Mouse (Mus musculus) heart, embryonic 15.5 days (tissue): ENCODE measurements at regions not wholly inside any gene's neighbourhood (a gene's known extent, or its start where the extent isn't known, plus 50 kb on each side); places are given as distances from the start of the nearest gene placed in this dataset.

Experiments
- ATAC-seq: fragments of 200-750 bp; cut with Nextera tagmentation; replicated peaks from 2 replicates; pipeline ENCODE4 v1.8.0; 2017; ENCODE audit warnings: low read depth, moderate TSS enrichment; ENCODE audit not compliant: insufficient number of reproducible peaks, insufficient read depth, low FRiP score
- H3K27ac ChIP-seq: fragments of 300-500 bp; sonication (generic); 2 replicates; pipeline ENCODE4 v1.5.1; 2015; ENCODE audit warnings: mild to moderate bottlenecking, inconsistent platforms
- H3K27me3 ChIP-seq: fragments of 300-500 bp; sonication (generic); 2 replicates; pipeline ENCODE4 v1.6.1; 2015; ENCODE audit warnings: inconsistent platforms
- H3K36me3 ChIP-seq: fragments of 300-500 bp; sonication (generic); 2 replicates; pipeline ENCODE4 v1.6.1; 2015; ENCODE audit warnings: mild to moderate bottlenecking, inconsistent platforms
- H3K4me1 ChIP-seq: fragments of 300-500 bp; sonication (generic); replicated peaks from 2 replicates; pipeline ENCODE4 v1.6.1; 2015; ENCODE audit warnings: inconsistent platforms
- H3K4me2 ChIP-seq: fragments of 300-500 bp; sonication (generic); 2 replicates; pipeline ENCODE4 v1.6.1; 2015; ENCODE audit warnings: inconsistent platforms, mild to moderate bottlenecking, moderate library complexity
- H3K4me3 ChIP-seq: fragments of 300-500 bp; sonication (generic); 2 replicates; pipeline ENCODE4 v1.5.1; 2015; ENCODE audit warnings: mild to moderate bottlenecking, inconsistent platforms
- H3K9ac ChIP-seq: fragments of 300-500 bp; sonication (generic); 2 replicates; pipeline ENCODE4 v1.6.1; 2015; ENCODE audit warnings: mild to moderate bottlenecking, inconsistent platforms
- H3K9me3 ChIP-seq: fragments of 300-500 bp; sonication (generic); replicated peaks from 2 replicates; pipeline ENCODE4 v1.6.1; 2016; ENCODE audit warnings: inconsistent platforms
- WGBS: fragments of 180-500 bp; shearing (Covaris S2); methylation state at CpG from one replicate; pipeline ENCODE4 v1.1.7; 2015; ENCODE audit warnings: mixed read lengths; 5-methylcytosine and 5-hydroxymethylcytosine counted together

GRCm38 (mm10) chr1:137750894-137751293 lies 424.6 kb downstream of the Ptprc start:
- Histone ChIP-seq H3K4me1 (peaks cover 10% of the 10 kb centered on the region), H3K27me3 (no peaks in the 10 kb centered on the region), H3K27ac (no peak overlapping the region), H3K4me2 (no peak overlapping the region), H3K36me3 (no peaks in the 10 kb centered on the region), H3K9me3 (no peaks in the 10 kb centered on the region), H3K9ac (no peak overlapping the region), H3K4me3 (no peak overlapping the region)
- no peak for ATAC-seq
- WGBS = 76% methylated on average over 5 of the region's 5 CpGs

- WGBS = 42% methylated on average over 2 of the region's 2 CpGs
- Histone ChIP-seq H3K4me1 (peaks cover 5% of the 10 kb centered on the region; the same call in 1 of the 2 replicates), H3K27ac (no peak overlapping the region), H3K9me3 (no peaks in the 10 kb centered on the region), H3K36me3 (no peaks in the 10 kb centered on the region), H3K4me3 (no peak overlapping the region), H3K4me2 (no peak overlapping the region), H3K27me3 (no peaks in the 10 kb centered on the region), H3K9ac (no peak overlapping the region)
- no peak for ATAC-seq
Observed at GRCm38 (mm10) chr1:137746129-137746528, 429.4 kb downstream of the Ptprc start.

GRCm38 (mm10) chr1:137738157-137738851 lies 437.2 kb downstream of the Ptprc start:
- ATAC-seq = no peak

GRCm38 (mm10) chr1:137703882-137704281 lies 471.6 kb downstream of the Ptprc start:
- Histone ChIP-seq H3K9ac (no peak overlapping the region), H3K27ac (no peak overlapping the region), H3K4me3 (no peak overlapping the region), H3K4me2 (no peak overlapping the region), H3K36me3 (no peaks in the 10 kb centered on the region), H3K9me3 (no peaks in the 10 kb centered on the region), H3K27me3 (no peaks in the 10 kb centered on the region), H3K4me1 (no peaks in the 10 kb centered on the region)
- ATAC-seq = no peak
- 84% methylated on average over 3 of the region's 3 CpGs for WGBS

More at GRCm38 (mm10) chr1:137738157-137738851, 437.2 kb downstream of the Ptprc start:
- H3K4me3 ChIP-seq = no peak overlapping the region
- no peak overlapping the region for H3K4me2 ChIP-seq
- no peaks in the 10 kb centered on the region for H3K36me3 ChIP-seq
- no peak overlapping the region for H3K9ac ChIP-seq
- no peaks in the 10 kb centered on the region for H3K9me3 ChIP-seq
- no peaks in the 10 kb centered on the region for H3K27me3 ChIP-seq
- no peak overlapping the region for H3K27ac ChIP-seq
- WGBS = 12% methylated on average over 1 of the region's 1 CpGs
- no peaks in the 10 kb centered on the region for H3K4me1 ChIP-seq

- ATAC-seq = no peak
- Histone ChIP-seq H3K4me3 (no peak overlapping the region), H3K9ac (no peak overlapping the region), H3K9me3 (no peaks in the 10 kb centered on the region), H3K27me3 (no peaks in the 10 kb centered on the region), H3K4me1 (peaks cover 4% of the 10 kb centered on the region; the same call in 1 of the 2 replicates), H3K36me3 (no peaks in the 10 kb centered on the region), H3K4me2 (no peak overlapping the region), H3K27ac (no peak overlapping the region)
- WGBS = 83% methylated on average over 4 of the region's 4 CpGs
Observed at GRCm38 (mm10) chr1:137698876-137699275, 476.6 kb downstream of the Ptprc start.

GRCm38 (mm10) chr1:137697289-137697688 lies 478.2 kb downstream of the Ptprc start:
- 72% methylated on average over 5 of the region's 5 CpGs for WGBS
- H3K9me3 ChIP-seq = no peaks in the 10 kb centered on the region
- H3K36me3 ChIP-seq = no peaks in the 10 kb centered on the region
- H3K4me1 ChIP-seq = peaks cover 4% of the 10 kb centered on the region; the same call in 1 of the 2 replicates
- ATAC-seq = no peak
- no peak overlapping the region for H3K27ac ChIP-seq
- H3K27me3 ChIP-seq = no peaks in the 10 kb centered on the region
- no peak overlapping the region for H3K9ac ChIP-seq
- H3K4me2 ChIP-seq = no peak overlapping the region
- H3K4me3 ChIP-seq = no peak overlapping the region

GRCm38 (mm10) chr1:137696796-137697195 lies 478.7 kb downstream of the Ptprc start:
- no peaks in the 10 kb centered on the region for H3K36me3 ChIP-seq
- H3K4me3 ChIP-seq = no peak overlapping the region
- no peak overlapping the region for H3K4me2 ChIP-seq
- no peaks in the 10 kb centered on the region for H3K9me3 ChIP-seq
- H3K27me3 ChIP-seq = no peaks in the 10 kb centered on the region
- H3K4me1 ChIP-seq = peaks cover 4% of the 10 kb centered on the region; the same call in 1 of the 2 replicates
- H3K27ac ChIP-seq = no peak overlapping the region
- H3K9ac ChIP-seq = no peak overlapping the region
- WGBS = 49% methylated on average over 3 of the region's 3 CpGs
- ATAC-seq = no peak

- Histone ChIP-seq H3K27me3 (no peaks in the 10 kb centered on the region), H3K9me3 (no peaks in the 10 kb centered on the region), H3K4me2 (no peak overlapping the region), H3K4me1 (peaks cover 4% of the 10 kb centered on the region; the same call in 1 of the 2 replicates), H3K4me3 (no peak overlapping the region), H3K9ac (no peak overlapping the region), H3K27ac (no peak overlapping the region), H3K36me3 (no peaks in the 10 kb centered on the region)
- no peak for ATAC-seq
- 83% methylated on average over 3 of the region's 3 CpGs for WGBS
Observed at GRCm38 (mm10) chr1:137695751-137696150, 479.8 kb downstream of the Ptprc start.

GRCm38 (mm10) chr1:137692525-137692924 lies 483.0 kb downstream of the Ptprc start:
- Histone ChIP-seq H3K9ac (no peak overlapping the region), H3K4me3 (no peak overlapping the region), H3K36me3 (no peaks in the 10 kb centered on the region), H3K9me3 (no peaks in the 10 kb centered on the region), H3K4me1 (peaks cover 4% of the 10 kb centered on the region; the same call in 1 of the 2 replicates), H3K4me2 (no peak overlapping the region), H3K27ac (no peak overlapping the region), H3K27me3 (no peaks in the 10 kb centered on the region)
- ATAC-seq = no peak
- 46% methylated on average over 2 of the region's 2 CpGs for WGBS

GRCm38 (mm10) chr1:137690860-137691595 lies 484.5 kb downstream of the Ptprc start:
- H3K9me3 ChIP-seq = no peaks in the 10 kb centered on the region
- ATAC-seq = no peak
- 82% methylated on average over 9 of the region's 9 CpGs for WGBS
- no peak overlapping the region for H3K9ac ChIP-seq
- no peak overlapping the region for H3K4me2 ChIP-seq
- no peak overlapping the region for H3K4me3 ChIP-seq
- H3K27me3 ChIP-seq = no peaks in the 10 kb centered on the region
- no peaks in the 10 kb centered on the region for H3K4me1 ChIP-seq
- no peak overlapping the region for H3K27ac ChIP-seq
- no peaks in the 10 kb centered on the region for H3K36me3 ChIP-seq

- 50% methylated on average over 5 of the region's 5 CpGs for WGBS
- Histone ChIP-seq H3K27ac (no peak overlapping the region), H3K36me3 (no peaks in the 10 kb centered on the region), H3K27me3 (no peaks in the 10 kb centered on the region), H3K4me3 (no peak overlapping the region), H3K9ac (no peak overlapping the region), H3K9me3 (no peaks in the 10 kb centered on the region), H3K4me1 (peaks cover 4% of the 10 kb centered on the region; the same call in 1 of the 2 replicates), H3K4me2 (no peak overlapping the region)
- no peak for ATAC-seq
Observed at GRCm38 (mm10) chr1:137670650-137671049, 504.9 kb downstream of the Ptprc start.
